Mouse (Mus musculus) spleen, adult 18-20 months (tissue): ENCODE results near the gene 4833427G06Rik.

Experiments used
- DNase-seq, 2 experiments: peaks; one replicate each; pipeline ENCODE4 v3.0.0; 2022; ENCODE audit warnings: mixed read lengths in 2 of 2

4833427G06Rik gene

GRCm38 (mm10) chr9:51060601-51061000 lies 41.3 kb downstream of the 4833427G06Rik start, which contains the start of gene Btg4:
Btg4 (plus strand) TSS chr9:51060901.
- DNase-seq: no peak

- DNase-seq: no peak
Measured at GRCm38 (mm10) chr9:51058951-51059521, 42.8 kb downstream of the 4833427G06Rik start.

GRCm38 (mm10) chr9:51056360-51057324 lies 45.2 kb downstream of the 4833427G06Rik start:
- DNase-seq: no peak

GRCm38 (mm10) chr9:51052180-51052579 lies 49.7 kb downstream of the 4833427G06Rik start:
- DNase-seq: no peak

GRCm38 (mm10) chr9:51042136-51042535 lies 59.7 kb downstream of the 4833427G06Rik start:
- no peak for DNase-seq

- no peak for DNase-seq
Measured at GRCm38 (mm10) chr9:51041491-51041980, 60.3 kb downstream of the 4833427G06Rik start.

GRCm38 (mm10) chr9:51032785-51033529 lies 68.9 kb downstream of the 4833427G06Rik start:
- DNase-seq: no peak

- DNase-seq: no peak
Measured at GRCm38 (mm10) chr9:51032291-51032690, 69.6 kb downstream of the 4833427G06Rik start.

- DNase-seq: no peak
Measured at GRCm38 (mm10) chr9:51031603-51032002, 70.3 kb downstream of the 4833427G06Rik start.
